Mouse (Mus musculus) ES-Bruce4 (cell line): ENCODE measurements at regions not wholly inside any gene's neighbourhood (a gene's known extent, or its start where the extent isn't known, plus 50 kb on each side); places are given as distances from the start of the nearest gene placed in this dataset.

Experiments
- H3K27ac ChIP-seq: 2 replicates; pipeline ENCODE4 v1.5.1; 2012; ENCODE audit warnings: low read length, inconsistent platforms; ENCODE audit not compliant: insufficient read depth
- H3K27me3 ChIP-seq: 2 replicates; pipeline ENCODE4 v1.6.1; 2012; ENCODE audit warnings: mild to moderate bottlenecking, low read length, inconsistent platforms; ENCODE audit not compliant: control insufficient read depth, poor library complexity, insufficient read depth, severe bottlenecking
- H3K36me3 ChIP-seq: 2 replicates; pipeline ENCODE4 v1.6.1; 2012; ENCODE audit warnings: inconsistent platforms, mild to moderate bottlenecking, low read length, moderate library complexity; ENCODE audit not compliant: control insufficient read depth, poor library complexity, insufficient read depth, severe bottlenecking
- H3K4me1 ChIP-seq: one replicate; pipeline ENCODE4 v1.8.1; 2011; ENCODE audit warnings: low read length; ENCODE audit not compliant: control insufficient read depth, insufficient read depth
- H3K4me3 ChIP-seq: 2 replicates; pipeline ENCODE4 v1.5.1; 2011; ENCODE audit warnings: low read depth, mild to moderate bottlenecking, low read length
- H3K9ac ChIP-seq: 2 replicates; pipeline ENCODE4 v1.6.1; 2012; ENCODE audit warnings: low read depth, mild to moderate bottlenecking, inconsistent platforms; ENCODE audit not compliant: poor library complexity, severe bottlenecking
- H3K9me3 ChIP-seq: replicated peaks from 2 replicates; pipeline ENCODE4 v1.6.1; 2012; ENCODE audit warnings: mild to moderate bottlenecking, low read length, inconsistent platforms; ENCODE audit not compliant: control insufficient read depth, poor library complexity, insufficient read depth, severe bottlenecking
- CTCF ChIP-seq: IDR thresholded peaks from one replicate; pipeline ENCODE4 v1.8.1; 2011; ENCODE audit warnings: low read depth, low read length
- EP300 ChIP-seq: IDR thresholded peaks from 2 replicates; pipeline ENCODE4 v1.6.1; 2011; ENCODE audit warnings: low read depth, low read length; ENCODE audit not compliant: insufficient read depth
- POLR2A ChIP-seq: IDR thresholded peaks from one replicate; pipeline ENCODE4 v1.8.1; 2011; ENCODE audit warnings: low read length; ENCODE audit not compliant: insufficient read depth

DNA sequence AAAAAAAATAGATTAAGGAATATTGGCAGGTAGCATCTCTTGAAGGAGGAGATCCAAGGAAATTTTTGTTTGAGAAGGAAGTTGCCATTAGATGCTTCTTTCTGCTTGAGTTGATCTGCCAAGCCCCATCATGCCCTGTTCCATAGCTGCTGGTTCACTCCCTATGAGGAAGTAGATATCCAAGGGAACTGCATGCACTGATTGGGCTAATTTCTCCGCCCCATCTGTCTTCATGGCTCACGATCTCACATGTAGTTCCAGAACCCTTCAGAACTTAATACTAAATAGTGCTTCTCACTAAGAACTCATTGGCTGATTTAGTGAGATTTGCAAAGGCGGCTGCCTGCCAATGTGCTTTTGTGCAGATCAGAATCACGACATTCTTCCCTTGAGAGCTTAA, 258.6 kb downstream of the Brinp2 start:
- Histone ChIP-seq H3K4me1 (no peaks in the 10 kb centered on the region), H3K27ac (no peak overlapping the region), H3K4me3 (no peak overlapping the region), H3K36me3 (no peaks in the 10 kb centered on the region), H3K9me3 (no peaks in the 10 kb centered on the region), H3K9ac (no peak overlapping the region), H3K27me3 (no peaks in the 10 kb centered on the region)
- TF ChIP-seq POLR2A, result no peak
- TF ChIP-seq CTCF, result no peak
- no peak for TF ChIP-seq EP300

GRCm38 (mm10) chr1:158119708-158120107, 236.4 kb downstream of the Brinp2 start:
- H3K4me3 ChIP-seq, result no peak overlapping the region
- no peak overlapping the region for H3K9ac ChIP-seq
- TF ChIP-seq CTCF (no peak), POLR2A (no peak), EP300 (no peak)
- H3K27ac ChIP-seq, result no peak overlapping the region
- no peaks in the 10 kb centered on the region for H3K36me3 ChIP-seq
- no peaks in the 10 kb centered on the region for H3K27me3 ChIP-seq
- H3K9me3 ChIP-seq, result no peaks in the 10 kb centered on the region
- no peaks in the 10 kb centered on the region for H3K4me1 ChIP-seq

- TF ChIP-seq EP300, result no peak
- TF ChIP-seq CTCF, result no peak
- no peaks in the 10 kb centered on the region for H3K9me3 ChIP-seq
- no peak overlapping the region for H3K4me3 ChIP-seq
- H3K27ac ChIP-seq, result no peak overlapping the region
- no peaks in the 10 kb centered on the region for H3K4me1 ChIP-seq
- H3K9ac ChIP-seq, result no peak overlapping the region
- no peaks in the 10 kb centered on the region for H3K36me3 ChIP-seq
- H3K27me3 ChIP-seq, result no peaks in the 10 kb centered on the region
Measured at GRCm38 (mm10) chr1:158124902-158125301, 231.2 kb downstream of the Brinp2 start.

DNA sequence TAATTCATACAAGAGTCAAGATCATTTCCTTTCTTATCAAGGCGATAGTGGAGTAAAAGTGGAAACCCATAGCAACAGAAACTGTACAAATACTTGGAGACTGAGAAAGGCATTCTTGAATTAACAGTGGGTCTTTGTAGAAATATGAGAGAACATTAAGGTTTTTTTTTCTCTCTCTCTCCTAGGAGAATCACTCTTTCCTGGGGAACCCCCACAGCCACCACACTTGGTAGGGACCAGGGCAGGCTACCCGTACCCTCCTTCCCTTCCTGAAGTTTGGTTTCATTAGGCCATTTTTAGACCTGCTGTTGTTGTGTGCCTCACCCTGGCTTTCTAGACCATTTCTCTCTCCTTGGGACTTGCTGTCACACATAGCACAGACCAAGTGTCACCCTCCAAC, 229.9 kb downstream of the Brinp2 start:
- Histone ChIP-seq H3K4me3 (no peak overlapping the region), H3K9ac (no peak overlapping the region), H3K9me3 (no peaks in the 10 kb centered on the region), H3K36me3 (no peaks in the 10 kb centered on the region), H3K4me1 (no peaks in the 10 kb centered on the region), H3K27ac (no peak overlapping the region), H3K27me3 (no peaks in the 10 kb centered on the region)
- no peak for TF ChIP-seq EP300
- TF ChIP-seq POLR2A, result no peak
- TF ChIP-seq CTCF, result no peak

DNA sequence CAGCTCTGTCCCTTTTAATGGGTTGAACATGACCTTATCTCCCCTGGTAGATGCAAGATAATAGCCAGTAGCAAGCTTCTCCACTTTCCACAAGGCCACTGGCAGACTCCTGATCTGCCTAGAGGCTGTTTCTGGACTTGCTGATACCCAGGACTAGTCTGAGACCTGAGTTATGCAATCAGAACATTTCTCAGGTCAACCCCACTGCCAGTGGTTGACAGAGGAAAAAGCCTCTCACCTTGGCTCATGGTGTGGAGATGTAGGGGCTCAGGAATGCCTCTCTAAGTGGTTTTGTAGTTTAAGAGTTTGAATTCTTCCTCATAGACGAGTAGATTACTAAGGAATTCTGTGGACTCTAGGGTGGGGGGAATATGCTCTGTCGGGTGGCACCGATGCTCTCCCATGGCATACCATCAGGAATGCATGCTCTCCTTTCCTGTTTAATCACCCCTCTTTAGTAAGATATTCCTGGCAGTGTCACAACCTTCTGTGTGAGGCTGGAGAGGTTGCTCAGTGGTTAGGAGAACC, 226.8 kb downstream of the Brinp2 start:
- H3K27me3 ChIP-seq, result no peaks in the 10 kb centered on the region
- TF ChIP-seq POLR2A (no peak), CTCF (no peak), EP300 (no peak)
- H3K27ac ChIP-seq, result no peak overlapping the region
- no peaks in the 10 kb centered on the region for H3K9me3 ChIP-seq
- no peak overlapping the region for H3K4me3 ChIP-seq
- no peaks in the 10 kb centered on the region for H3K36me3 ChIP-seq
- no peaks in the 10 kb centered on the region for H3K4me1 ChIP-seq
- H3K9ac ChIP-seq, result no peak overlapping the region

DNA sequence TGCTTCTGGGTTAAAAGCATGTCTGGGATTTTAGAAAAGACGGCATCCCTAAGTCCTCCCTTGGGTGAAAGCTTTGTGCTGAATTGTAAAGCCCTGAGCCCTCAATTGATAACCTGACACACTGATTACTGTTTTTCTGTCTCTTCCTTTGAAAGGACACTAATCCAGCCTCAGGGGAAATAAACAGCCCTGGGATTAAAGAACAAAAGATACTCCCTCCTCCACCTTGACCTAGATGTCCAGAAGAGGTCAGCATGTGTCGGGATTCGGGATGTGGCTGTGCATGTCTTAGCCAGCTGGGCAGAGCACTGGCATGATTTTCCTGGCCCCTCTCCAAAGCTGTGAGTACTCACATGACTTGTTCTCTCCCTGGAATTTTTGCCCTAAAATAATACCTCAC, 208.6 kb downstream of the Brinp2 start:
- no peaks in the 10 kb centered on the region for H3K36me3 ChIP-seq
- H3K27ac ChIP-seq, result no peak overlapping the region
- H3K4me1 ChIP-seq, result no peaks in the 10 kb centered on the region
- no peak overlapping the region for H3K4me3 ChIP-seq
- H3K9me3 ChIP-seq, result no peaks in the 10 kb centered on the region
- TF ChIP-seq CTCF, result no peak
- no peak for TF ChIP-seq POLR2A
- no peak for TF ChIP-seq EP300
- no peak overlapping the region for H3K9ac ChIP-seq
- H3K27me3 ChIP-seq, result no peaks in the 10 kb centered on the region
